Mouse (Mus musculus): Measurements from ENCODE around the gene Unc50.

Gene Unc50

GRCm38 (mm10) chr1:37488531-37488930, 58.6 kb downstream of the Unc50 start:
- no peak for DNase-seq (ENCODE audit: low spot score)
